Mouse (Mus musculus) limb, embryonic 10.5 days (tissue): ENCODE data around the gene Dynlt1b. TPM values are rescaled to one million over a fixed set of nuclear protein-coding genes. Genes with fewer than 3 reads are reported as not detected.
"Not testable (repeated sequence)": the region's sequence is repeated elsewhere in the genome, so short reads cannot be mapped to it uniquely, and the experiment has no call there.

Experiments
- DNase-seq: peaks from one replicate; pipeline ENCODE4 v3.0.0-alpha.2; 2017; ENCODE audit warnings: low spot score
- H3K27ac ChIP-seq: fragments of 300-500 bp; sonication (generic); 2 replicates; pipeline ENCODE4 v1.5.1; 2016; ENCODE audit warnings: mild to moderate bottlenecking
- H3K27me3 ChIP-seq: fragments of 300-500 bp; sonication (generic); 2 replicates; pipeline ENCODE4 v1.6.1; 2016; ENCODE audit warnings: low read depth, mild to moderate bottlenecking; ENCODE audit not compliant: poor library complexity, severe bottlenecking
- H3K36me3 ChIP-seq: fragments of 300-500 bp; sonication (generic); 2 replicates; pipeline ENCODE4 v1.6.1; 2016; ENCODE audit warnings: mild to moderate bottlenecking, moderate library complexity
- H3K4me1 ChIP-seq: fragments of 300-500 bp; sonication (generic); 2 replicates; pipeline ENCODE4 v1.6.1; 2016
- H3K4me3 ChIP-seq: fragments of 300-500 bp; sonication (generic); 2 replicates; pipeline ENCODE4 v1.5.1; 2016; ENCODE audit warnings: mild to moderate bottlenecking, moderate library complexity
- H3K9me3 ChIP-seq: fragments of 300-500 bp; sonication (generic); replicated peaks from 2 replicates; pipeline ENCODE4 v1.6.1; 2016; ENCODE audit warnings: mild to moderate bottlenecking
- WGBS: fragments of 180-500 bp; shearing (Covaris S2); methylation state at CpG from one replicate; pipeline ENCODE4 v1.1.7; 2016; 5-methylcytosine and 5-hydroxymethylcytosine counted together
- polyA plus RNA-seq: library from polyadenylated mRNA; unstranded; fragments of >200 nt; fragmentation: Nextera tagmentation; extraction: Ambion mirVana; gene quantifications from 2 replicates; pipeline ENCODE4 v1.2.1, GENCODE M21; 2016

The Dynlt1b gene
- polyA plus RNA-seq, 1 experiment from 2014 or later, result 463 TPM

DNA sequence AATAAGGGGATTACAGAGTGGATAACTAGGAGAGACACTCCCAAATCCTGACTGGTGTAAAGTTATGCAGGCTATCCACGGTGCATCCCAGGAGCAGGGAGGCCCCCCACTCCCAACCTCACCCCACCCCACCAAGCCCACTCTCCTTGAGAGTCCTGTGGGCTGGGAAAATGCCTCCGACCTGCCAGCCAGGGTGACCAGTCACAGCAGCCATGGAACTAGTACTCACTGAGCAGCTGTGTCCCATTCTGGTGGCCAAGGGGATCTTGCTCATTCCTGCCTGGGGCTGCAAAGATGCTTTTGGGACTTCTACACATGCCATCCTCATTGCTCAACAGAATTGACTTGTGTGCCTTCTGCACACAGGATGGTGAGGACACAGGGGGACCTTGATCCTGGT, 24.8 kb downstream of the Dynlt1b start:
- not testable (repeated sequence) for H3K27me3 ChIP-seq, H3K4me3 ChIP-seq, H3K4me1 ChIP-seq, H3K9me3 ChIP-seq, H3K27ac ChIP-seq, DNase-seq
- 96% methylated on average over 2 of the region's 2 CpGs for WGBS
- peaks cover 34% of the 10 kb centered on the region for H3K36me3 ChIP-seq

GRCm38 (mm10) chr17:6455883-6456282, 26.0 kb downstream of the Dynlt1b start:
- not testable (repeated sequence) for H3K27me3 ChIP-seq, H3K4me1 ChIP-seq, H3K9me3 ChIP-seq, H3K4me3 ChIP-seq, DNase-seq, H3K27ac ChIP-seq
- H3K36me3 ChIP-seq, result peaks cover 35% of the 10 kb centered on the region
- 95% methylated on average over 12 of the region's 12 CpGs for WGBS

- H3K27me3 ChIP-seq, H3K27ac ChIP-seq, H3K4me1 ChIP-seq, DNase-seq, H3K4me3 ChIP-seq, H3K9me3 ChIP-seq: not testable (repeated sequence)
- 91% methylated on average over 20 of the region's 22 CpGs for WGBS
- peaks cover 42% of the 10 kb centered on the region for H3K36me3 ChIP-seq
These were observed 26.9 kb downstream of the Dynlt1b start for GRCm38 (mm10) chr17:6456614-6457402.

DNA sequence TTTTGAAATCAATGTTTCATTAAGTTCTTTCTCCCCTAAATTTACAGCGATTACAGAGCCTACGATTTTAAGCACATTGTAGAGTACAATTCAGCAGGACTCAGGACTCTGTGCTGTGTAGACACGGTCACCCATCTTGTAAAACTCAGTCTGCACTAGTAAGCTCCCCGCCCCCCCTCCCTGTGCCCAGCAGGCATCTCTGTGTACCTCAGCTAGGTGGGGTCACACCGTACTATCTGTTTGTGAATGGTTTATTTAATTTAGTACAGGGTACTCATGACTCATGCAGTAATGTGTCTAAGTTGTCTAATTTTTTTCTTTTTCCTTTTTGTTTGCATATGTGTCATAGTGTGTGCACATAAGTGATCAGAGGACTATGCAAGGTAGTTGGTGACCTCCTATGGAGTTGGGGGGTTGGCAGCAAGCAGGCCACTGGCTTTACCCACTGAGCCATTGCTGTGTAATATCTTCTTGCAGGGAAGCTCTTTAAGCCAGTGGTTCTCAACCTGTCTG, 31.2 kb downstream of the Dynlt1b start:
- H3K36me3 ChIP-seq, result peaks cover 33% of the 10 kb centered on the region
- not testable (repeated sequence) for H3K9me3 ChIP-seq, DNase-seq, H3K27me3 ChIP-seq, H3K4me1 ChIP-seq, H3K27ac ChIP-seq, H3K4me3 ChIP-seq
- WGBS, result 94% methylated on average over 5 of the region's 5 CpGs

DNA sequence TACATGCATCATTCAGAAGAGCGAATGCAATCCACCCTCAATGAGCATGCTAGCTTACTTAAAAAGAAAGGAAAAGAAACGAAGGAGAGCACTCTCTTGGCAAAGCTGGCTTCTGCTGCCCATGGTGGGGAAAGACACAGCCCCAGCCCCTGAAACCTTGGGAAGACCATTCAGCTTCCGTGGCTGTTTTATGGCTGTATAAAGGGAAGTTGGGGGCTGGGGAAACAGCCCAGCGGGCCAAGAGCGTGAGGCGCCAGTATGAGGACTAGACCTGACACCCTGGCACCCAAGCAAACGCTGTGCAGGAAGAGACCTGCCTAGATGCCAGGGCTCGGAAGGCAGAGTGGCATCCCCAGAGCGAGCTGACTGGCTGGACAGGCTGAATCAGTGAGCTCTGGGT, 35.8 kb downstream of the Dynlt1b start:
- not testable (repeated sequence) for H3K27ac ChIP-seq, DNase-seq, H3K4me3 ChIP-seq, H3K27me3 ChIP-seq, H3K9me3 ChIP-seq
- 87% methylated on average over 9 of the region's 9 CpGs for WGBS
- Histone ChIP-seq H3K4me1 (peaks cover 12% of the 10 kb centered on the region), H3K36me3 (peaks cover 22% of the 10 kb centered on the region)

GRCm38 (mm10) chr17:6467638-6468461, 37.9 kb downstream of the Dynlt1b start:
- H3K27me3 ChIP-seq, H3K27ac ChIP-seq, H3K9me3 ChIP-seq, H3K4me3 ChIP-seq: not testable (repeated sequence)
- peak; percentile 37 for DNase-seq
- WGBS, result 74% methylated on average over 18 of the region's 18 CpGs
- Histone ChIP-seq H3K4me1 (peaks cover 12% of the 10 kb centered on the region), H3K36me3 (peaks cover 12% of the 10 kb centered on the region)

GRCm38 (mm10) chr17:6470031-6470430, 40.1 kb downstream of the Dynlt1b start:
- H3K27ac ChIP-seq, H3K36me3 ChIP-seq, DNase-seq, H3K4me3 ChIP-seq, H3K27me3 ChIP-seq, H3K9me3 ChIP-seq: not testable (repeated sequence)
- WGBS, result 89% methylated on average over 2 of the region's 3 CpGs
- peaks cover 14% of the 10 kb centered on the region for H3K4me1 ChIP-seq

- WGBS, result 92% methylated on average over 6 of the region's 7 CpGs
- H3K36me3 ChIP-seq, result not testable (repeated sequence)
These were observed 40.8 kb downstream of the Dynlt1b start for GRCm38 (mm10) chr17:6470671-6471070.

DNA sequence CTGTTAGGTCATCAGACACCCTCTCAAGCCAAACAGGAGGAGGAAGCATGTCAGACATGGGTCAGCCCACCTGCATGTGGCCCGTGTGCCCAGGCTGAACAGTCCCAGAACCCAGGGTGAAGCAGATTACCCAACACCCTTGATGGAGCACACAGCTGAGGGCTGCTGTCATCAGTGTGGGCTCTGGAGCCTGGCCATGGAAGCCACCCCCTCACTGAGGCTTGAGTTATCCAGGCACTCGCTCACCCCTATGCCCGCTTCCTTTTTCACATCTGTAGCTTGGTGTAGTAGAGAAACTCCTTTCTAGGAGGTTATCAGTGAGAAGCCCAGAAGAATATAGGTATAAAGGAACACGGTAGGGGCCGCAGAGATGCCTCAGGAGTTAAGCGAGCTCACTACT, 45.4 kb downstream of the Dynlt1b start:
- 93% methylated on average over 6 of the region's 6 CpGs for WGBS
- H3K9me3 ChIP-seq, DNase-seq: not testable (repeated sequence)

More at GRCm38 (mm10) chr17:6470671-6471070, 40.8 kb downstream of the Dynlt1b start:
- H3K4me3 ChIP-seq, DNase-seq, H3K27me3 ChIP-seq, H3K9me3 ChIP-seq, H3K27ac ChIP-seq: not testable (repeated sequence)
- peaks cover 19% of the 10 kb centered on the region for H3K4me1 ChIP-seq

DNA sequence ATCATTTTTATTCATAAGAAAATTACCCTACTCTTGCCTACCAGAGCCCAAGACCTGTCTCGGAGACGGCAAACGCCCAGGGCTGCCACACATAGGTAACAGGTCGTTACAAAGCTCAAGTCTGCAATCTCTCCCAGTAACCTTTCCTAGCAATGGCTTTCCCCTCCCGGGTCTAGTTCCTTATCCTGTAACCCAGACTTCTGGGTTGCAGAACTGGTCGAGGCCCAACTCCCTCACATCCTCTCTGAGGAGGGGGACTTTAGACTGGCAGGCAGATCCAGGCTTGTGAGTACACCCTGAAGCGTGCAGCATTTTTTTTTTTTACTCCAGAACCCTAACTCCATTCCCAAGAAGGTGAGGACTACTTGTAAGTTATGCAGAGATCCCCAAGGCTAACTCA, 46.0 kb downstream of the Dynlt1b start:
- H3K27ac ChIP-seq, H3K27me3 ChIP-seq, H3K36me3 ChIP-seq, DNase-seq, H3K9me3 ChIP-seq: not testable (repeated sequence)
- peak overlapping the region; percentile 62 for H3K4me3 ChIP-seq
- whole genome bisulfite sequencing, result 57% methylated on average over 7 of the region's 7 CpGs
- peaks cover 14% of the 10 kb centered on the region for H3K4me1 ChIP-seq

More for the DNA sequence above, 45.4 kb downstream of the Dynlt1b start:
- not testable (repeated sequence) for H3K36me3 ChIP-seq, H3K4me3 ChIP-seq, H3K27me3 ChIP-seq, H3K27ac ChIP-seq
- H3K4me1 ChIP-seq, result peaks cover 14% of the 10 kb centered on the region

DNA sequence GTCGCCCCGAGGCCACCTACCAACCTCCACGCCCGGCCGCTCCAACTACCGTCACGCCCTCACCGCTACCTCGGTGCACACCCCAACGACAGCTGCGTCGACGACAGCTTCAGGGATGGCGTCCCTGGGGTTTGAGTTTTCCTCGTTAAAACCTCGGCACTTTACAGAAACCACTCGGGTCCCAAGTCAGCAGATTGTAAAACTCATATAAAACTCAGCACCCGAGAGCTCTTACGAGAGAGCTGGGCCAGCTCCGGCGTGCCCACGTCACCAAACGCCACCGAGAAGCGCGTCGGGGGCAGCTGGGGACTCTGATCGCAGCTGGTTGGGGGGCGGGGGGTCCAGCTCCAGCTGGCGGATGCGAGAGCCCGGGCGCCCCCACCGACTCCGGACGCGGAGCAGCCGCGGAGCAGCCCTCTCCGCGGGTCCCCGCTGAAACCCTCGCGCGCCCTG, 46.6 kb downstream of the Dynlt1b start:
- H3K9me3 ChIP-seq, H3K36me3 ChIP-seq, H3K27me3 ChIP-seq: not testable (repeated sequence)
- WGBS, result under 1% methylated on average over 45 of the region's 45 CpGs
- peak overlapping the region; percentile 85 for H3K27ac ChIP-seq
- peak overlapping the region; percentile 62 for H3K4me3 ChIP-seq
- peaks cover 14% of the 10 kb centered on the region for H3K4me1 ChIP-seq
- peak; percentile 72 for DNase-seq

DNA sequence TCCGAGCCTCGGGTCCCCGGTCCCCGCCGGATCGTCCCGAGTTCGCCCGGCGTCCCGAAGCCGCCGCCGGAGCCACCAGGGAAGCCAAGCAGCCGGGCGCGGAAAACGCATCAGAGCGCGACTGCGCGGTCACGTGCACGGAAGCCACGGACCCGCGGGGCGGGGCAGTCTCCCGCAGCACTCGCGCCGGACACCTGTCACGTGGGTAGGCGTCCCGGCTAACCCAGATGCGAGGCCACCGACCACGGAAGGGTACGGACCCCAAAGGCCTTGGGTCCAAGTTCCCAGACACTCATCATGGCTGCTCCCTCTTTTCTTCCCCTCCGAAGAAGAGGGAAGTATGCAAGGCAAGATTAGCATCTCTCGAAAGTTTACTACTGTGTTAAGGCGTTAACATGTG, 47.1 kb downstream of the Dynlt1b start:
- 1% methylated on average over 42 of the region's 42 CpGs for WGBS
- H3K36me3 ChIP-seq, H3K27me3 ChIP-seq, H3K9me3 ChIP-seq: not testable (repeated sequence)
- Histone ChIP-seq H3K27ac (peak overlapping the region; percentile 85), H3K4me3 (peak overlapping the region; percentile 62), H3K4me1 (peaks cover 14% of the 10 kb centered on the region)
- DNase-seq, result peak; percentile 74
